Mouse (Mus musculus): ENCODE measurements around the gene Cxcl1.

DNA sequence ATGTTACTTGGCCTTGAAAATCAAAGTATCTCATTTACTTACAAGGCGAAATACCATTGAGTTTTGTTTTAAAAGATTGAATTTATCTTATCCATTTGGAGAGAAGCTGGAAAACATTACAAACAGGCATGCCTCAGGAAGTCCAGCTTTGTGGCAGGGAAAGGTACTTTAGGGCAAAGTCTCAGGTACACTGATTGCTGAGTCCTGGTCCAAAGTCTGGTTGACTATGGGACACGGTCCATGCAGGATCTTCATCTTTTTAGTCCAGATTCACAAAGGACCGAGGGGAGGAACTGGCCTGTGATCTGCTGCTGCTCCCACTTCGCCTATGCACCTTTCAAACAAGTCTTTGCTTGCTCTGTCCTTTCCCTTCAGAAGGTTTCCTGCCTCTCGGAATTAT, 8.3 kb downstream of the Cxcl1 start:
- no peak for TF ChIP-seq CTCF (IDR thresholded peaks at IDR 0.05; ENCODE audit: low read depth)
- no peak for TF ChIP-seq EP300 (IDR thresholded peaks at IDR 0.05; ENCODE audit: low read depth)

Measured in liver, embryonic 14.5 days (tissue).